Mouse (Mus musculus): Measurements from ENCODE around the gene Ctxn1. TPM values are rescaled to one million over a fixed set of nuclear protein-coding genes. Genes with fewer than 3 reads are reported as not detected.
A peak's percentile ranks its signal among the peaks of the same experiment; 100 is the strongest.

Gene Ctxn1
- polyA plus RNA-seq, 1 experiment from 2014 or later = 106 TPM

DNA sequence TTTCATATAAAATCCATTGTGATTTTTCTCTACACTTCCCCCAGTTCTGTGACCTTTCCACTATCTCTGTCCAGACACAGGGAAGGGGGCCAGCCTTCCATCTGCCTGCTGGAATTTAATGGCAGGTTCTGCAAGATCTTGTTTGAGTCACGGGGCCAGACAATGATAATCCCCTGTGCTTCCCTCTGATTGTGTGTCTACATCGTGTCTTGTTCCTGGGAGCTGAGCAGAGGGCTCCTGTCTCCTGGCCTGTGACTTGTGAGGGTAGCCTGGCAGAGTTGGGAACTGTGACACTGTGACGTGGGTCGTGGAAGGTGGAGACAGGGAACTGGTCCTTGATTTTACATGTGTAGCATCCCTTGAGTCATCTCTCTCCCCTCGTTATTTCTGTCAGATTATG is 29.3 kb downstream of the Ctxn1 start:
- Histone ChIP-seq H3K9me3 (ENCODE audit: control insufficient read depth, low read length) (no peaks in the 10 kb centered on the region), H3K27me3 (ENCODE audit: control insufficient read depth, insufficient read depth, low read length) (peaks cover 14% of the 10 kb centered on the region), H3K36me3 (ENCODE audit: control insufficient read depth, insufficient read depth, low read length) (no peaks in the 10 kb centered on the region), H3K4me1 (ENCODE audit: control insufficient read depth, insufficient read depth, low read length) (0 out of 2 replicates have a peak, but pooled peaks cover 3% of the 10 kb centered on the region), H3K4me3 (ENCODE audit: low read depth, low read length) (no peak overlapping the region), H3K9ac (ENCODE audit: low read length) (no peak overlapping the region), H3K27ac (replicated peaks; ENCODE audit: low read depth, low read length) (no peak overlapping the region), H3K4me2 (ENCODE audit: low read depth, severe bottlenecking) (no peak overlapping the region)
- DNase-seq (ENCODE audit: low spot score) (no peak), ATAC-seq (ENCODE audit: insufficient number of reproducible peaks, low FRiP score, low TSS enrichment, low read depth) (no peak)
- 76% methylated on average over 5 of the region's 5 CpGs for WGBS

DNA sequence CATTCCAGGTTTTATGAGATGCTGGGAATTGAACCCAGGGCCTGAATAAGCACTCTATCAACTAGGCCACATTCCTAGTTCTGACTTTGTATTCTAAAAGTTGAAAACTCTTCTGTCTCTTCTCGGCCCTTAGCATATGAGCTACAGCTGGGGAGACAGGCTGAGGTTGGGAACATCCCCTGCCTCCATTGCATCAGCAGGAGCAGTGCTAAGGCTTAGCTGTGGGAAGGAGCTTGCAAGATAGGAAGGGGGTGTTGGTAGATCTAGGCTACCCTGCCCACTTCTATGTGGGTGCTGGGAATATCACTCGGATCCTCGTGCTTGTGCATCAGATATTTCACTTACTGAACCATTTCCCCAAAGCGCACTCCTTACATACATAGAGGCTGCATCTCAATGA is 31.2 kb downstream of the Ctxn1 start:
- ATAC-seq (ENCODE audit: insufficient number of reproducible peaks, low FRiP score, low TSS enrichment, low read depth) = no peak
- WGBS = 89% methylated on average over 4 of the region's 4 CpGs

DNA sequence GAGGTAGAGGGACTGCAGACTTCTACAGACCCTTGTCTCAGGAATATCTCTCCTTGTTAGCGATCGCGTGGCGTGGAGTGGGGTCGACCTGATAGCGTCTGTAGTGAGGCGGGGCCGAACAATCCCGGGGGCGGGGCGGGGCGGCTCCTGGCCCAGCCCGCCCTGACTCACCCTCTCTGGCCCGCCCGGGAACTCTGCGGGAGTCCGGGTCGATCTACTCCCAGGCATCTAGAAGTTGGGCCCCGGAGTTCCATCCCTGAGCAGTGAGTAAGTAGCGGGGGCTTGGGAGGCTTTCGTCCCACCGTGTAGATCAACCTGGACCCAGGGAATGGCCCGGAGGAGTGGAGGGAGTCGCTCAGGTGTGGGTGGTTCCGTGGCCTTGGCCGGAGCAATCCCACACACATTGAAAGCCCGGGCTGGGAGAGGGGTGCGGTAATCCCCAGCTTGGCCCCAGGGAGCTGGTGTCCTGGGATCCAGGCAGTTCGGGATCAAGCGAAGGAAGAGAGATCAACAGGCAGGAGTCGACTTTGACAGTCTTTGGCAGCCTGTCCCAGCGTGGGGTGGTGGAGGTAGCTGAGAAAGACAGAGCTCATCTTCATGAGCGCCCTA is 32.2 kb downstream of the Ctxn1 start, which contains the start of gene Lrrc8e:
Lrrc8e (plus strand) TSS at position 89 of the 609 bp plus-strand sequence.
- 0 out of 2 replicates have a peak, but pooled peaks cover 3% of the 10 kb centered on the region for H3K4me1 ChIP-seq (ENCODE audit: control insufficient read depth, insufficient read depth, low read length)
- no peak within 1 kb of the TSS for H3K27ac ChIP-seq (replicated peaks; ENCODE audit: low read depth, low read length)
- H3K4me2 ChIP-seq (ENCODE audit: low read depth, severe bottlenecking) = peak within 1 kb of the TSS; percentile 47
- 4% methylated on average over 33 of the region's 33 CpGs for WGBS
- DNase-seq (ENCODE audit: low spot score) = no peak
- H3K27me3 ChIP-seq (ENCODE audit: control insufficient read depth, insufficient read depth, low read length) = peaks cover 14% of the 10 kb centered on the region
- 0 out of 2 replicates have a peak within 1 kb of the TSS, but pooled peaks have one; percentile 7 for H3K9ac ChIP-seq (ENCODE audit: low read length)
- no peaks in the 10 kb centered on the region for H3K36me3 ChIP-seq (ENCODE audit: control insufficient read depth, insufficient read depth, low read length)
- ATAC-seq (ENCODE audit: insufficient number of reproducible peaks, low FRiP score, low TSS enrichment, low read depth) = 0 out of 2 replicates have a peak, but pooled peaks have one; percentile 39
- H3K9me3 ChIP-seq (ENCODE audit: control insufficient read depth, low read length) = no peaks in the 10 kb centered on the region
- peak within 1 kb of the TSS; percentile 19 for H3K4me3 ChIP-seq (ENCODE audit: low read depth, low read length)

More for the DNA sequence above, 31.2 kb downstream of the Ctxn1 start:
- no peak overlapping the region for H3K4me2 ChIP-seq (ENCODE audit: low read depth, severe bottlenecking)
- H3K4me3 ChIP-seq (ENCODE audit: low read depth, low read length) = no peak overlapping the region
- DNase-seq (ENCODE audit: low spot score) = no peak
- no peak overlapping the region for H3K27ac ChIP-seq (replicated peaks; ENCODE audit: low read depth, low read length)
- no peaks in the 10 kb centered on the region for H3K9me3 ChIP-seq (ENCODE audit: control insufficient read depth, low read length)
- H3K4me1 ChIP-seq (ENCODE audit: control insufficient read depth, insufficient read depth, low read length) = 0 out of 2 replicates have a peak, but pooled peaks cover 3% of the 10 kb centered on the region
- peaks cover 14% of the 10 kb centered on the region for H3K27me3 ChIP-seq (ENCODE audit: control insufficient read depth, insufficient read depth, low read length)
- no peak overlapping the region for H3K9ac ChIP-seq (ENCODE audit: low read length)
- H3K36me3 ChIP-seq (ENCODE audit: control insufficient read depth, insufficient read depth, low read length) = no peaks in the 10 kb centered on the region

DNA sequence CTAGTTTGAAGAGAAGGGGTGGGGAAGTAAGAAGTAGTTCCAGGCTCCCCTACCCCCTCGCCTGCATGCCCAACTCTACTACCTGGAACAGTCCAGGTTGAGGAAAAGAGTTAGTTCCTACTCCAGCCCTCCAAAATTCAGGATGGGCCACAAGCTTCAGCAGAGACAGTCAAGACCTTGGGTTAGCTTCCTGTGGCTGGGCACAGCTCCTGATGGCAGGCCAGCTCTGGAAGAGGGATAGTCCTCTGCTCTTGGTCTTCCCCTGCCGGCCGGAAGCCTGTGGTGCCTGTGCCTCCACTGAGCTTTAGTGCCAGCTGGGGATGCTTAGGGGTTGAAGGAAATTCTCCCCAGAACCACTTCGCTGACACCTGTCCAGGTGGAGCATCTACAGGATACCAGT is 32.8 kb downstream of the Ctxn1 start:
- 0 out of 2 replicates have a peak, but pooled peaks cover 3% of the 10 kb centered on the region for H3K4me1 ChIP-seq (ENCODE audit: control insufficient read depth, insufficient read depth, low read length)
- H3K36me3 ChIP-seq (ENCODE audit: control insufficient read depth, insufficient read depth, low read length) = no peaks in the 10 kb centered on the region
- H3K9me3 ChIP-seq (ENCODE audit: control insufficient read depth, low read length) = no peaks in the 10 kb centered on the region
- H3K27ac ChIP-seq (replicated peaks; ENCODE audit: low read depth, low read length) = no peak overlapping the region
- peaks cover 14% of the 10 kb centered on the region for H3K27me3 ChIP-seq (ENCODE audit: control insufficient read depth, insufficient read depth, low read length)
- DNase-seq (ENCODE audit: low spot score) = no peak
- no peak overlapping the region for H3K9ac ChIP-seq (ENCODE audit: low read length)
- H3K4me2 ChIP-seq (ENCODE audit: low read depth, severe bottlenecking) = peak overlapping the region; percentile 47
- WGBS = 11% methylated on average over 4 of the region's 4 CpGs
- peak overlapping the region; percentile 19 for H3K4me3 ChIP-seq (ENCODE audit: low read depth, low read length)
- 0 out of 2 replicates have a peak, but pooled peaks have one; percentile 26 for ATAC-seq (ENCODE audit: insufficient number of reproducible peaks, low FRiP score, low TSS enrichment, low read depth)

DNA sequence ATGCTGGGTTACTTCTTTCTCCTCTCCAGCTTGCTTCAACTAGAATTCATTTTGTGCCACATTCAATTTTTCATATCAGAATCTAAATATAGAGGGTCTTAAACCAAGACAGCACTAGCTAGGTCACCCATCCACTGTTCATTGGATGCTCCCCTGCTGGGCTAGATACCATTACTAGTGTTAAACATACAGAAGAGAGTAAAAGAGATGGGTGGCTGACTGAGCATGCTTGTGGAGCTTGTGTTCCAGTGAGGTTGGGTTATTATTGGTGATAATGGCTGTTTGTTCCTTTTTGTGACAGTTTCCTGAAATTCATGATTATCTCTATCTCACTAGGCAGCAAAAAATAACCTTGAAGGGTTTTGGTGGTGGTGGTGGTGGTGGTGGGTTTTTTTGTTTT is 37.0 kb downstream of the Ctxn1 start:
- Histone ChIP-seq H3K4me2 (ENCODE audit: low read depth, severe bottlenecking) (no peak overlapping the region), H3K9ac (ENCODE audit: low read length) (no peak overlapping the region), H3K27ac (replicated peaks; ENCODE audit: low read depth, low read length) (no peak overlapping the region), H3K4me1 (ENCODE audit: control insufficient read depth, insufficient read depth, low read length) (peaks cover 6% of the 10 kb centered on the region; the same call in 1 of the 2 replicates), H3K9me3 (ENCODE audit: control insufficient read depth, low read length) (no peaks in the 10 kb centered on the region; the same call in 1 of the 2 replicates), H3K27me3 (ENCODE audit: control insufficient read depth, insufficient read depth, low read length) (peaks cover 20% of the 10 kb centered on the region), H3K4me3 (ENCODE audit: low read depth, low read length) (no peak overlapping the region), H3K36me3 (ENCODE audit: control insufficient read depth, insufficient read depth, low read length) (no peaks in the 10 kb centered on the region)
- ATAC-seq (ENCODE audit: insufficient number of reproducible peaks, low FRiP score, low TSS enrichment, low read depth) (no peak), DNase-seq (ENCODE audit: low spot score) (no peak)

DNA sequence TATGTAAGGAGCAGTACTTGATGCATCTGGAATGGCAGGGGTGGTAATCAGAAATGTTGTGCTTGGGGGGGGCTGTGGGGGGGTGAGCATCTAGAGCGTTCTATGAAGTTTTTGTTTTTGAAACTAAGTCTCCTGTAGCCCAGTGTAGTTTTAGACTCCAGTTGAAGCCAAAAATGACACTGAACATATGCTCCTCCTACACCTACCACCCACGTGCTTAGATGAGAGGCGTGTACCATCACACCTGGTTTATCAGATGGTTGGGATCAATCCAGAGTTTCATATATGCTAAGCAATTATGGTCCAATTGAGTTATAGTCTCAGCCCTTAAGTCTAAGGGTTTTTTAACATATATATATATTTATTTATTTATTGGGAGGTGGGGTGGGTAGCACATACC is 39.5 kb downstream of the Ctxn1 start:
- DNase-seq (ENCODE audit: low spot score) (no peak), ATAC-seq (ENCODE audit: insufficient number of reproducible peaks, low FRiP score, low TSS enrichment, low read depth) (no peak)
- Histone ChIP-seq H3K4me3 (ENCODE audit: low read depth, low read length) (no peak overlapping the region), H3K27ac (replicated peaks; ENCODE audit: low read depth, low read length) (no peak overlapping the region), H3K27me3 (ENCODE audit: control insufficient read depth, insufficient read depth, low read length) (peaks cover 33% of the 10 kb centered on the region), H3K36me3 (ENCODE audit: control insufficient read depth, insufficient read depth, low read length) (no peaks in the 10 kb centered on the region), H3K4me1 (ENCODE audit: control insufficient read depth, insufficient read depth, low read length) (peaks cover 7% of the 10 kb centered on the region; the same call in 1 of the 2 replicates), H3K9me3 (ENCODE audit: control insufficient read depth, low read length) (no peaks in the 10 kb centered on the region; the same call in 1 of the 2 replicates), H3K9ac (ENCODE audit: low read length) (no peak overlapping the region), H3K4me2 (ENCODE audit: low read depth, severe bottlenecking) (no peak overlapping the region)
- 90% methylated on average over 3 of the region's 3 CpGs for WGBS

DNA sequence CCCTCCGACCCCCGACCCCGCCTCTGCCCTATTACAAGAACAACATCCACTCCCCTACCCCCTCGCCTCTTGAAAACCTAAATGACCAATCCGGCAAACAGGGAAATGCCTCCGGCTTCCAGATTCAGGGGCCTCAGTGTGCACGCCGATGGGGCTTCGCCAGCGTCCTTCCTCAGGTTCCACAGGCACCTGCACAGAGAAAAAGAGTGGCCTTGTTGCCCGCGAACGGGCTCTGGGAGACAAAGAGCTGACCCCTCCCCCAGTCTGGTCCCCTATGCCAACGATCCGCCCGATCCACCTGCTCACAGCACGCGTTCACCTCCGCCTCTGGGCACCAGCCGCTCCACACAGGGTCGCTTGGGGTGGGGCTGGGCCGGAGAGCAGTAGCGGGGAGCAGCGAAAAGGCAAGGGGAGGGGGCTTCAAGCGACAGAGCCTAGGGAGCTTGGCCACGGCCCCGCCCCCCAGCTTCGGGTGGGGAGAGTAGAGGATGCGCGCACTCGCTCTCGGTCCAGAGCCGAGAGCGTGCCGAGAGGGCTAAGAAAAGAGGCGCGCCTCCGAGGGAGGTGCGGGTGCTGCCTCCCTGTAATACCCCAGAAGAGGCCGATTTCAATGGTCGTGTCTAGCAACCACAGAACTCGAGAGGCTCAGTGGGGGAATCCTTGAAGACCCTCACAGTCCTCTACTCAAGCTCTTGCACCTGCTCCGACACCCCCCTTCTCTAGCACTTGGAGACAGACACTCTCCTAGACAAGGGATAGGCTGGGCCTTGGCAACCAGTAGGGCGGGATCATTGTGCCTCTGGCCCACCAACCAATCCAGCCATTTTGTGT is 42.1 kb downstream of the Ctxn1 start, which contains the start of gene Prr36:
Prr36 (minus strand) TSS at position 669 of the 831 bp plus-strand sequence.
- ATAC-seq (ENCODE audit: insufficient number of reproducible peaks, low FRiP score, low TSS enrichment, low read depth) (peak; percentile 35; the same call in 1 of the 2 replicates), DNase-seq (ENCODE audit: low spot score) (peak; percentile 56)
- WGBS = under 1% methylated on average over 44 of the region's 44 CpGs
- H3K4me2 ChIP-seq (ENCODE audit: low read depth, severe bottlenecking) = peak within 1 kb of the TSS; percentile 93
- H3K9me3 ChIP-seq (ENCODE audit: control insufficient read depth, low read length) = no peaks in the 10 kb centered on the region; the same call in 1 of the 2 replicates
- H3K4me1 ChIP-seq (ENCODE audit: control insufficient read depth, insufficient read depth, low read length) = peaks cover 9% of the 10 kb centered on the region; the same call in 1 of the 2 replicates
- no peak within 1 kb of the TSS for H3K27ac ChIP-seq (replicated peaks; ENCODE audit: low read depth, low read length)
- peak within 1 kb of the TSS; percentile 43 for H3K4me3 ChIP-seq (ENCODE audit: low read depth, low read length)
- H3K36me3 ChIP-seq (ENCODE audit: control insufficient read depth, insufficient read depth, low read length) = no peaks in the 10 kb centered on the region
- H3K9ac ChIP-seq (ENCODE audit: low read length) = peak within 1 kb of the TSS; percentile 59
- H3K27me3 ChIP-seq (ENCODE audit: control insufficient read depth, insufficient read depth, low read length) = peaks cover 35% of the 10 kb centered on the region

DNA sequence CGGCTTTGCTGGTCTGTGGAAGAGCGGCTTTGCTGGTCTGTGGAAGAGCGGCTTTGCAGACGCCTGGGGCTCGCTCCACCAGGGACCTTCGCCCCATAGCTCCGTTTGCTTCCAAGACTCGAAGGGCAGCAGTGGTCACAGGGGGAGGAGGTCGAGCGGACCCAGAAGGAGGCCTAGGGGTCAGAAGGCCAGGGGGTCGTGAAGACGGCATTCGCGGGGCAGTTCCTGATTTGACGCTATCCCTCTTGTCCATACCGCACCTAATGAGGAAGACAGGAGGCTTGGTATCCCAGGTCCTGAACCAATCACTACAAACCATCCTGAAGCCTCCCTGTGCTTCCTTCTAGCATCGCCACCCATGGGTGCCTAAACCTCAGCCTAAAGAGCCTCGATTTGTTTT is 42.8 kb downstream of the Ctxn1 start:
- Histone ChIP-seq H3K4me3 (ENCODE audit: low read depth, low read length) (peak overlapping the region; percentile 43), H3K27me3 (ENCODE audit: control insufficient read depth, insufficient read depth, low read length) (peaks cover 35% of the 10 kb centered on the region), H3K27ac (replicated peaks; ENCODE audit: low read depth, low read length) (no peak overlapping the region), H3K9me3 (ENCODE audit: control insufficient read depth, low read length) (no peaks in the 10 kb centered on the region; the same call in 1 of the 2 replicates), H3K4me1 (ENCODE audit: control insufficient read depth, insufficient read depth, low read length) (peaks cover 9% of the 10 kb centered on the region; the same call in 1 of the 2 replicates), H3K36me3 (ENCODE audit: control insufficient read depth, insufficient read depth, low read length) (no peaks in the 10 kb centered on the region), H3K9ac (ENCODE audit: low read length) (peak overlapping the region; percentile 44), H3K4me2 (ENCODE audit: low read depth, severe bottlenecking) (peak overlapping the region; percentile 93)
- 6% methylated on average over 15 of the region's 18 CpGs for WGBS
- ATAC-seq (ENCODE audit: insufficient number of reproducible peaks, low FRiP score, low TSS enrichment, low read depth) (no peak), DNase-seq (ENCODE audit: low spot score) (peak; percentile 29)

Measured in limb, embryonic 11.5 days (tissue).